Mouse (Mus musculus) right cerebral cortex, postnatal 36 days (tissue): ENCODE results near the gene Chchd6.

Experiments
- DNase-seq, 2 experiments: peaks; one replicate each; pipeline ENCODE4 v3.0.0; 2022; ENCODE audit warnings: low spot score in 2 of 2, mixed read lengths in 1 of 2

The Chchd6 gene

DNA sequence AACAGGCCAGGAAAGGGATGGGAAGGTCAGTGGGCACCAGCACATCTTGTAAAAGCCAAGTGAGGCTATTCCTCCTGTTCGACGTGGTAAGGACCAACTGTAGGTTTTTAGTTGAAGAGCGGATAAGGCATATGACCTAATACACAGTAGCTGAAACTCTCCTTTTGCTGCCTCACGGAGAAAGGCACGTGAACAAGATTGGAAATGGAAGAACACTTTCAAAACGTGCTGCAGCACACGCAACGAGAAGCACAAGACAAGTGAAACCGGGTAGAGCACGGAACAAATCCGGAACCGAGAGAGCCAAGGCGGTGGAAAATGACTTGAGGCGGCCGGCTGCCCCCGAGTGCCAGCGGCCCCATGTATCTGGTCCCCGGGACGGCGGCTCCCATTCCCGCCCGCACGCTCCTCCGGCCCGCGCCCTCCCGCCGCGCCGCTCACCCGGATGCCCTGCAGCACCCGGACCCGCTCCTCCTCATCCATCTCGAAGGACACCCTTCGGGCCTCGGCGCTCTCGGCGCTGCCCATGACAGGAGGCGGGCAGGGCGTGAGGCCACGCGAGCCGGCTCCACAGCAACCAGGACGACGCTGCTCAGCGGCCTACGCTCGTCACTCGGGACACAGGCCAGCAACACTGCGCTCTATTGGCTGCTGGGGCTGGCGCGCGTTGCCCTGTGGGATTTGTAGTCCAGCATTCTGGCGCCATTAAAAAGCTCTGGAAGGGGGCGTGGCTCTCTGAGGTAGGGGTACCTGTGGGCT, at the start of gene Chchd6:
Chchd6 (minus strand) TSS at position 635 of the 759 bp plus-strand sequence.
- peak; percentile 95 to 96 for DNase-seq

DNA sequence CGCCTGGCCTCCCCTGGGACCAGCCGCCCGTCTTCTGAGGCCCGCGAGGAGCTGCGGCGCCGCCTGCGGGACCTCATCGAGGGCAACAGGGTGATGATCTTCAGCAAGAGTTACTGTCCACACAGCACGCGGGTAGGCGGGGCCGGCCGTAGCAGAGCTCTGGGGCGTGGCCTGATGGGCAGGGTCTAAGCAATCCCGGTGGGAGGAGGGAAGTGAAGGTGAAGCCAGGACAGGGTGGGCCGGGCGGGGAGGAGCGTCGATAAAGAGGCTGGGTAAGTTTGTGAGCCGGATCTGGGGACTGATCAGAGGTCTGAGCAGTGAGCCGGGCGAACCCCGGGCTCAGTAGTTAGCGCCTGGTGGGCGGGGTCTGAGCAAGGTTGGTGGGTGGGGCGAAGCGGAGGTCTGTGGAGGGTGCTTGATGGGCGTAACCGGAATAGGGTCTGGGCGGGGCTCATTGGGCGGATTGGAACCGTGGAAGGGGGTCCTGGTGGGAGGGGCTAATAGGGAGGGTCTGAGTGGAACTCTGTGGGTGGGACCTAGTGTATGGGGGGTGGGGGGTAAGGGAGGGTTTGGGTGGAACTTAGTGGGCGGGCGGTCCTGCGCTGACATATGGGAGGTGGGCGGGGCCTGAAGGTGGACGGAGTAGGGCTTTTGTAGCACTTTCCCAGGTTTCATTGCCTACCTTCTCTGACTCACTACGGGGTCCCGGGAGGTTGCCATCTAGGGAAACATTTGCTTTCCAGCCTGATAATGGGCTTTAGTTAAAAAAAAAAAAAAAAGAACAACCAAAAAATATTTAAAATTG, 49.0 kb upstream of the Chchd6 start:
- peak; percentile 67 to 69 for DNase-seq

DNA sequence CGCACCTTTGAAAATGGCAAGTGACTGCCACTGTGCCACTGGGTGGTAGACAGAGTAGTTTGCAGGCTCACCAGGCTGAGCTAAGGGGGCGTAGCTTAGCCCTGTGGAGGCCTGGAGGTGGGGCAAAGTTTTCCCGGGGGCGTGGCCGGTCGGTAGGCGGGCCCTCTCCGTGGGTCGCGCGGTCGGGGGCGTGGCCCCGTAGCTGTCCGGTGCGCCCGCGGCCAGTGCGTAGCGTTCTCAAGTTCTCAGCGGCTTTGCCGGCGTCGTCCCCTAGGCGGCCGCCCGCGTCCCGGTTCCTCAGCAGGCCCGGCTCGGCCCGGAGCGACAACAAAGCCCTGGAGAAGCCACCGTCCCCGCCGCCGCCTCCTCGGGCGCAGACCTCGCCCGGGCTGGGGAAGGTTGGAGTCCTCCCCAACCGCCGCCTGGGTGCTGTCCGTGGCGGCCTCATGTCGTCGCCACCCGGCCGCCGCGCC, 48.4 kb upstream of the Chchd6 start, which contains the start of gene Txnrd3:
Txnrd3 (plus strand) TSS at position 191 of the 473 bp plus-strand sequence.
- DNase-seq, result peak; percentile 77 to 78

DNA sequence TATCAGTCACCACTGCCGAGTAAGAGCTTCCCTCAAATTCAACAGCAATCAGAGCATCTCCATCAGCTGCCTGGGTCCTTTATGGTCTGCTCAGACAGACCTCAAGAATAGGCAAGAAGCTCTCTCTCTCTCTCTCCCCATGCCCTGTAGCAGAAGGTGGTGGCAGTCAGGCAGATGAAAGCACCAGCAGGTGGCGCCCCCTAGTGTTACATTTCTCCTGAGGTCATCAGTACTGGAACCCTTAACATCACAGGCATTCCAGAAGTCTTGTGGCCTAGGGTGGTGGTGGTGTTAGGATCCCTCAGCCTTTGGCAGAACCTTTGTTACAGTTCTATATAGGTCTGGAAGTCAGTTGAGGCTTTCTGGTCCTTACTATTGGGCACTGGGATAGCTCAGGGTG, 43.6 kb upstream of the Chchd6 start:
- DNase-seq, result no peak

DNA sequence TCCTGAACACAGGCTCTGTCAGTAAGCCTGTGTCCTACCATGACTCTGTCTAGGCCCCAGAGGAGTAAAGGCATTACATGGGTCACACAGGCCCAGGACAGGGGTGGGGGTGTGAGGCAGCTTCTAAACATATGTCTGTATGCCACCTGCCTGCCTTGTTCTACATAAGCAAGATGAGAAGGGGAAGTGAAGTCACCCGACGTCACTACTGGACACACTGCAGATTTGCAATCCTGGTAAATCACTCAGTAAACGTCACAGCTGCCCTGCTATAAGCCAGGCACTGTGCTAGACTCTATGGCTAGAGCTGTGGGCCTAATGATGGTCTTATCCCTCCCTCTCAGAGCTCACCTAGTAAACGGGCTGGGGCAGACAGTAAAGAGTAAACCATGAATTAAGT, 42.5 kb upstream of the Chchd6 start:
- DNase-seq, result no peak

DNA sequence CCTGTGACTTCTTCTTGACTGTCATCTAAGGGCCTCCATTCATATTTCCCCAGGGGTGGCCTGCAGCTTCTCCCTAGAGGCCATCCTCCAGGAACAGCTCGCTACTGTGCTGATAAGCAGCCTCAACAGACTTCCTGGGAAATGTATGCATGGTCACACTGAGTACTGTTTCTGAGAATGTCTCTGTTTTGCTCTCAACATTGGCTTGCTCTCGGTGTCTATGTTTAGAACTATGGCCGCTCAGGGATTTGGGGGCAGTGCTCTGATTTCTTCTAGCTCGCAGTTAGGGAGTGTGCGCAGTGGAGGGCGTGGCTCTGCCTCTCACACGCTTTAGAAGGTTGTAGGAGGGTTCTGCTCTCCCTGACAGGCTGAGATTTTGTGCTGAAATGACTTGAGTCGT, 38.9 kb upstream of the Chchd6 start:
- DNase-seq, result peak in 1 of 2 experiments; percentile 41

DNA sequence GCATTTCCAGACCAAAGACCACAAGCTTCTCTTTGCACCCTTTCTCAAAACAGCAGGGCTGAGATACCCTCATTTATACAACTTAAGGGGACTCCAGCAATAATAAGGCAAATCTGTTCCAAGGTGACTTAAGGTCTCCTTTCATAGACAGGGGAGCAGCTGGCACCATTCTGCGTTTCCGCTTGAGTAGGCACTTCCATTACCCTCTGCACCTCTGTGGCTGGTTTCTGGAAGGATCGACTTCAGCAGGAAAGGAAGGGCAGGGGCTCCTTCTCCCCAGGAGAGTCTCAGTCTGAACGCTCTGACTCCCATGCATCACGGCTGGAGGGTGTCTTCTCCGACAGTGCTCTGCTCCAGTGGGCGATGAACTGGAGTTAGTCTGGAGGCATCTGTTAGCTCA, 37.7 kb upstream of the Chchd6 start:
- DNase-seq, result no peak

DNA sequence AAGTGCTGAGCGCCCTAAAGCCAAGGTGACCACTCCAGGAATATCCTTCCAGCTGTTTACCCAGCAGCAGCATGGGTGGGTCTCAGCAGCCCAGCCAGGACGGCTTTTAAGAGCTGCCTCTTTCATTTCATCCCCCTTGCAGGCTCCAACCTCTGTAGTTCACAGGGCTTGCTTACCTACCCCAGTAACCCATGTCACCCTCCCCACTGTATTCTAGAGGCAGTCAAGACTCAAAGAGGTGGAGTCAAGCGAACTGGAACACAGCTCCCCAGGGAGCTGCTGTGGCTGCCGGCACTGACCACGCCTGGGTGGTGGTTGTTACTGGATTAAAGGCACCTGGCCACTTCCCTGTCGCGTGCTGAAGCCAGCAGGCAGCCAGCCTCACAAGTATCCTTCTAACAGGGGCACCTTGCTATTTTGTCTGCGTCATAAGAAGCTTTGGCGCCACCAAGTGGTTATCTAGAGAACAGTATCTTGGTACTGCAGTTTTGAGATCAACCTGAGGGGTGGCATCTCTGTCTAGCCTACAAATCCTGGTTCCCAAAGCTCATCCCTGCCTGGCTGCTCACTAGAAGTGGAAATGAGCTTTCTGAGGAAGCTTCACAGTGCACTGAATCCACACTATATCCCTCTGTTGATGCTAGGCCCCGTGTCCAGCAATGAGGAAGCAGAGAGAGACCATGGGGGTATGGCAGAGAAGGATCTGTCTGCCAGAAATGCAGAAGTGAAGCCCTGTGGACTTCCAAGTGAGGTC, 36.5 kb upstream of the Chchd6 start:
- DNase-seq, result peak; percentile 76 to 77

DNA sequence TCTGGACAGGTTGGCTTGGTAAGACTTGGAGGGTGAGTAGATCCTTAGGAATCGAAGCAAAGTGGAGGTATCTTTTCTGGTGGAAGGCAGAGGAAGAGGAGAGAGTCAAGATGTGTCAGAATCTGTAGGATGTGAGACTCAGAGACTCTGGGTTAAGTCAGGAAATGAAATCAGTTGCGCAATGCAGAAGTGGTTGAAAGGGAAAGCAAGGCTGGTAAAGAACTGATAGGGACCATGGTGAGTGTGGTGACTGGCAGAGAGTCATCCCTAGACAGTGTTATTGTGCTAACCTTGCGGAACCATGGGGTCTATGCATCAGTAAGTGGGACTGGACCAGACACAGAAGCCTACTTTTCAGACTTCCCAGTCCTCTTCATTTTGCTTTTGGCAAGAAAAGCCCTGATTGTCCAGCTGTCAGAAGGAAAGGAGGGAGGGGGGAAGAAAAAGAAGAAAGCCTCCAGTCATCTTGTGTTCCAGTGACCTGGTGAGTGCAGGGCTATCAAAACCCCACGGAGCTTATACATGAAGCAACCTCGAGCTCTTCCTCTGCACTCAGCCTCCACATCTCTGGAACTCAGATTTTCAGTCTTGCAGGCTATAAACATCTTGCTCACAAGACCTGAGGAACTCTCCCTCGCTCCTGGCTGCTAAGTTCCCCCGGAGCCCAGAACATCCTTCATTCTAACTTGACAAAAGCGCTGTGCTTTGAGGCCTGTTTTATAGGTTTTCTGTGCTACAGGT, 32.8 kb upstream of the Chchd6 start:
- no peak for DNase-seq

DNA sequence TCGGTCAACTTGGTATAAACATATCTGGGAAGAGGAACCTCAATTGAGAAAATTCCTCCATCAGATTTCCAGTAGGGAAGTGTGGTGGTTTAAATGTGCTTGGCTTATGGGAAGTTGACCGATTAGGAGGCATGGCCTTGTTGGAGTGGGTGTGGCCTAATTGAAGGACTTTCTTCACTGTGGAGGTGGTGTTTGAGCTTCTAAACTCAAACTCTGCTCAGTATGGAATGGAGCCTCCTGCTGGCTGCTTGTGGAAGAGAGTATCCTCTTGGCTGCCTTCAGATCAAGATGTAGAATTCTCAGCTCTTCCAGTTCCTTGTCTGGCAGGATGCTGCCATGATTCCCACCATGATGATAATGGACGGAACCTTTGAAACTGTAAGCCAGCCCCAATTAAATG, 27.2 kb upstream of the Chchd6 start:
- DNase-seq, result no peak

DNA sequence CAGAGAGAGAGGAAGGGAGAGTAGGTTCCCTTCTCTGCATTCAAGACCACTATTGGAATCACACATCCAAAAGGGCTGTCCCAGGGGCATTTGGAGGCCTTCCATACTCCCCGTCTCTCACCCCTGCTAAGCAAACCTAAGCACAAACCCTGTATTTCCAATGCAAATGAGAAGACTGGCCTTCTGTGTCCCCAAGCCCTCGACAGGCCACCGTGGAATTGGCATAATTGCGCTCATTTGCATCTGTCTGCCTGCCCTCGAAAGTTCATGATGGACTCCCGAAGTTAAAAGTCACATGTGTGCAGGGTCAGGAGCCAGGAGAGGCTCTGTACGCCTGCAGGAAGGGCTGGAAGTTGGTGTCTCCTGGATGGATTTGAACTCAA, 19.9 kb upstream of the Chchd6 start:
- no peak for DNase-seq

DNA sequence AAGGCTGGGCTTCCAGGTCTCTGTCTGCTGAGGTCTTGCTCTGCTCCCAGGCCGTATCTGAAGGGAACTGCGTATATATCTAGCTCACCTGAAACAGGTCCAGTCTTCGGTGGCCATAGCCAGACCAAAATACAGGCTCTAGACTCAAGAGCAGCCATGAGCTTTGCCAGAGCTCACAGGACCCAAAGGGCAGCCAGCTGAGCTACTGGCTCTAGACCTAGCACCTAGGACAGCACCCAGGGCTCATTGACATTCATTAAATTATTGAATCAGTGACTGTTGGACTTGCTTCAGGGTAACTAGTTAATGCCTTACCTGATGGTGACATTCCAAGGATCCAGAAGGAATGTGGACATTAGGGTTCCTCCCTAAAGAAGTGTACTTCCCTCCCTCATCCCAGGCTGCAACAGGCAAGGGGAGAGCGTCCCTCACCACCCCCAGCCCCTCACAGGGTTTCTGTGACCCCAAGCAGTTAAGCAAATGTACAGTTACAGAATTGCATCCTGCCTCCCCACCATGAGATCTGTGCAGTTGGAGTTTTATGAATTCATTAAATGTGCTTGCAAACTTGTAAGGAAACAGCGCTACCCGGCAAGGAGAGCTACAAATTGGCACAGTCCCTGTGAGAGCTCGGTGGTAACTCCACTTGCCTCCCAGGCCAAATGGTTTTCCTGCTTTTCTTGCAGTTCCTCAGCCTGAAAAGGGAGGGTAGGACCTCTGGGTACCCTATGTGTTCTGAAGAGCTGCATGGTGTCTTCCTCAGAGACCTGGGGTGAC, 19.3 kb upstream of the Chchd6 start:
- DNase-seq, result no peak

DNA sequence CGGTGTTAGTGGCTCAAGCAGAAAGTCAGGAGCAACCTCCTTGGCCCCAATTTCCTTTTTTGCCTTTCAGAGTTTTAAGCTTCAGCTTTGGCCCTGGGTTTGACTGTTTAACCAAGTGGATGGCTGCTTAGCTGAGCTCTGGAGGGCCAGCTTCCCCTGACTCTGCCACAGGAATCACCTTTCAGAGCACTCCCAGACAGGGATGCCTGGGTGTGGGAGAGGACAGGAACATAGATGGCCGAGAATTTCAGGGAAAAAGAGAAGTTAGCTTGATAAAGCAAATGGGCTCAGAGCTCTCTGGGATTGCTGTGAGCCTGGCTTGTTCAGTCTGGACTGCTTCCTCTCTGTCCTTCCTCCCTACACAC, 18.6 kb upstream of the Chchd6 start:
- DNase-seq, result no peak

DNA sequence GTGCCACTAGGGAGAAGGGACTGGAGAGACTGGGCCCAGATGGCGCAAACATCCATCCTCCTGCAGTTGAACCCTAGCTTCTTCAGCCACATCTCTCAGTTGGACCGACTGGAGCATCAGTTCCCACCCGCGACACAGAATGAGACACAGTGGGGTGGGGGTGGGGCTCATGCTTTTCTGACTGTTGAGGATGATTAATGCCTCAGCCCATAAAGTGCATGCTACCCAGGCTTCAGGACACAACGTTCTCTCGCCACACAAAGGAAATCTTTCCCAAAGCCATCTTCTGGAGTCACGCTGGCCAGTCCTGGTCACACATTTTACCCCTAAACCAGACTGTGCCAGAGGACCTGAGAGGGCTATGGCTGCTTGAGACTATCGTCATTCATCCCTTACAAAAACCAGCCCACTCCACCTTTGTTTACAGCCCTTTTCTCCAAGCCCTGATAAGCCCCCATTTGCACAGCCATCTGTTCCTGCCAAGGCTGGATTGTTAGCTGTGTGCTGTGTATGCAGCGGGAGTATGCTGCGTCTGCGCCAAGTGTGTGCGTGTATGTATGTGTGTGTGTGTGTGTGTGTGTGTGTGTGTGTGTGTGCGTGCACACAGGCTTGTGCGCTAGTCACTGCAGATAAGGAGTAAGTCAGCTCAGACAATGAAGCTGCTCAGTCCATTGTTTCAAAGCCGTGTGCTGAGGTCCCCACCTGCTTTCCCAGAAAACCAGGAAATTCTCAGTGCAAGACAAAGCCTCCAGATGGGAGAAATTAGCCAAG, 18.1 kb upstream of the Chchd6 start:
- peak; percentile 23 to 32 for DNase-seq

DNA sequence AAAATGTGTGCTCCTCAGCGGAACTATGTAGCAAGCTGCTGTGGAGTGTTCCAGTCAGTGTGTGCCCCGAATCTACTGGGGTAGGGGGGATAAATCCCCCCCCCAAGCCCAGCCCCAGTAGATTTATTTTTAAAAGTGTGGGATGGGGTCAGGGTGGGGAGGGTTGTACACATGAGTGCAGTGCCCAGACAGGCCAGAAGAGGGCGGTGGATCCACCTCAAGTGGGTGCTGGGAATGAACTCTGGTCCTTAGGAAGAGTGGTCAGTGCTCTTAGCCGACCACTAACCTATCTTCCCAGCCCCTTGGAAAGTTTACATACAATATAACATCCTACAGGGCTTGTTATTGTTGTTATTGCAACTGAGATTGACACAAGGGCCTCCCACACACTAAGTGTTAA, 12.5 kb upstream of the Chchd6 start:
- no peak for DNase-seq

DNA sequence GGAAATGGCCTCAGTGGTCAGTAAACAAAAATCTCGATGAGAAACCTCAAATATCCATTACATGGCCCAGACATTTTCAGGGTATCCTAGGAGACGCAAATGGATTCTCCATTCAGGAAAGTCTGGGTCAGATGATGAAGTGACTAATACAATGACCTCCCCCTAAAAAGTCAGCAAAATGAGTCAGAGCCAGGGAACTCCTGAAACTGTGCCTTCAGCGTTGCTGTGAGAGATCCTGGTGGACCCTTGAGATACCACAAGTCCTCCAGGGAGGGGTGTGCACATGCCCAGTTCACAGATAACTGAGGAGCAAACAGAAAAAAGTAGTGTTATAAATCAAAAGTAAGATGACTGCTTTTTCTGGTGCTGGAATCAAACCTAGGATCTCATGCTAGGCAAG, 10.6 kb upstream of the Chchd6 start:
- no peak for DNase-seq

DNA sequence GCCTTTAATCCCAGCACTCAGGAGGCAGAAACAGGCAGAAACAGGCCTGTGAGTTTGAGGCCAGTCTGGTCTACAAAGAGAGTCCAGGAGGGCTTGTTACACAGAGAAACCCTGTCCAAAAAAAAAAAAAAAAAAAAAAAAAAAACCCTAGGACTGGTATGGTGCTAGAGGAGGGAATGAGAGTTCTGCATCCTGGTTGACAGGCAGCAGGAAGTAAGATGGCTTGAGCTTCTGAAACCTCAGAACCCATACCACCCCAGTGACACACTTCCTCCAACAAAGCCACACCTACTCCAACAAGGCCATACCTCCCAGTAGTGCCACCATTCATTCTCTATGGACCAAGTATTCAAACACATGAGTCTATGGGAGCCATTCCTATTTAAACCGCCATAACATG, 1.1 kb upstream of the Chchd6 start:
- no peak for DNase-seq

DNA sequence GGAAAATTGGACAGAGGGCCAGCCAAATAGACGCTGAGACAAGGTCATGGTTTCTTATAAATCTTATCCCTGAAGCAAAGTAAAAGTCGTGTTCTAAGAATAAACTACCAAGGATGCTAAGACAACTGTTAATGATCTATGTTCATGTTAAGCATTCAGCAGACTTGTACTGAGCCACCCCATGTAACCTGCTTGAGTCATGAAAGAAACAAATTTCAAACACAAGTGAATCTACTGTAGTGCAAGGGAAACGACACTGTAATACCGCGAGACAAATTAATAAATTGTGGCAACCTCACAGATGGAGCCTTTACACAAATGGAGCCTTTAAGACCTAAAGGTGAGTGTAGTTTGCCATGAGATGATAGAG, 310 bp upstream of the Chchd6 start:
- DNase-seq, result no peak

DNA sequence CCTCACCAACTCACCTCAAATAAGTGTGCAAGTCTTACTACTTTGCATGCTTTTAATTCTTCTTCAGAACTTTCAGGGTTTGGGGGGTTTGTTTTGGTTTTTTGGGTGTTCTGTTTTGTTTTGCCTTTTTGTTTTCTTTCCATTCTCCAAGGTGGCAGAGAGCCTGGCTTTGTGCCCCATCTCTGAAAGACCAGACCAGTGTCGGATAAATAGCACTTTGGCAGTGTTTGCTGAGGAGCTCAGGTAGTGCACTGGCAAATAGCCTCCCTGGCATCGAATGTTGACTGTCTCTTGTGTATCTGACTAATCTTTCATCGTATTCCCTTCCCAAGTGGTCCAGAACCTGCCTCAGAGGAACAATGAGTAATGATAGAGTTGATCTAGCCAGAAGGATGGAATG, 3.4 kb downstream of the Chchd6 start:
- no peak for DNase-seq

DNA sequence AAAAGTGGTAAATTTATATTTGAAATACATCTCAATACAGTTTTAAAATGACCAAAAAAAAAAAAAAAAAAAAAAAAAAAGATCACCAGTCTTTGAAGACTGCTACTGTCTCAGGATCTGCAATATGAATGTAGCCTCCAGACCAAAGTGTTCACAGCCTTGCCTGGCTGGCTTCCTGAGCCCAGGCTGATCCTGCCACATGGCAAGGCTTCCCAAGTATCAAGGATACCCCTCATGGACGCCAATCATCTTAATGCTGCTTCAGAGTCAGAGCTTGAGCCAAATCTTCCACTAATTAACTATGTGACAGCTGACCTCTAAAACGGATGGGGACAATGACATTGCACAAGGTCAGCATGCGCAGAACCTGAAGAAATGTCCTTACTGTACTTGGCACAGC, 3.9 kb downstream of the Chchd6 start:
- no peak for DNase-seq
